Mouse (Mus musculus) bone marrow macrophage, adult 2 months (primary cell): ENCODE data around the gene Cytip.

Source experiments
- CTCF ChIP-seq: IDR thresholded peaks from 2 replicates; pipeline ENCODE4 v1.5.1; 2012; ENCODE audit warnings: low read depth, mild to moderate bottlenecking, low read length, moderate library complexity
- POLR2A ChIP-seq: IDR thresholded peaks from 2 replicates; pipeline ENCODE4 v1.6.1; 2012; ENCODE audit warnings: mild to moderate bottlenecking, low read depth, low read length, borderline replicate concordance

DNA sequence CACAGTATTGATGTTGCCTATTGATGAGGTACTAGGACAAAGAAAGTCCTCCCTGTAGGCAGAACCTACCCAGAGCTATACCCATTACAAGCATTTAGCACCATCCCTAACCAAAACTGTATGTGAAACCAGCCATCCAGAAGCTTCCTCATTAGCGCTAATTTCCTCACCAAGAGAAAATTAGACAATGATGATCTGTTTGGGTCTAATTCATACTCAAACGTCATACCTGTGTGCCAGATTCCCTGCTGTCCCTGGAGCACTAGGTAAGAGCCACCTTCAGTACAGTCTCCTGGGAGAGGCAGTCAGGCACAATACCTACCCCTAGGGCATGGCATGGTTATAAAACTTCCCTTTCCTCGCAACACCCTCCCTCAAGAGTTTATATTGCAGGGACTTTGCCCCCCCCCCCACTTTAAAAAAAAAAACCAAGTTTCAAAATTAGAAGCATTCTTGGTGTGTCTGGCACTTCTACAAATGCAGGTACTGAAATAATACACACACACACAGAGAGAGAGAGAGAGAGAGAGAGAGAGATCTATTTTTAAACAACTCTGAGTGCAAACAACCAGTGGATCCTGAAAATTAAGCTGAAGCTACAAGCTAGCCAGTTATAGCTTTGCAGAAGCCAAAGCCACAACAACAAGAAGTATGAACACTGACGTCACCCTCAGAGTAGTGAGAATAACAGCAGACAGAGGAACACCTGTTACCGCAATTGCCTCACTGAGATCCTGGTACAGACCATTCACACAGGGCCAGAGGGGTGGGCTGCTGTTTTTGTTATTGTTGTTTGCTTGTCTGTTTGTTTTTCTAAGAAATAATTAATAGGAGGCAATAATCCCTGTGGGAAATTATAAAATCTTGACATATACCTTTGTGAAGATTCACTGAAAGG lies 38.6 kb downstream of the Cytip start:
- no peak for TF ChIP-seq CTCF
- TF ChIP-seq POLR2A = no peak
